Mouse (Mus musculus) cerebellum, adult 2 months (tissue): Measurements from ENCODE around the gene Ifnz.
"Not testable (repeated sequence)": the region's sequence is repeated elsewhere in the genome, so short reads cannot be mapped to it uniquely, and the experiment has no call there.

ENCODE experiments used
- CTCF ChIP-seq: fragments of 200-500 bp; IDR thresholded peaks from 2 replicates; pipeline ENCODE4 v1.5.1; 2011; ENCODE audit warnings: low read depth, mild to moderate bottlenecking, control low read depth, low read length, moderate library complexity, borderline replicate concordance; ENCODE audit not compliant: insufficient read depth
- POLR2A ChIP-seq: fragments of 200-500 bp; IDR thresholded peaks from 2 replicates; pipeline ENCODE4 v1.6.1; 2011; ENCODE audit warnings: low read length, control low read depth, borderline replicate concordance; ENCODE audit not compliant: insufficient read depth

DNA sequence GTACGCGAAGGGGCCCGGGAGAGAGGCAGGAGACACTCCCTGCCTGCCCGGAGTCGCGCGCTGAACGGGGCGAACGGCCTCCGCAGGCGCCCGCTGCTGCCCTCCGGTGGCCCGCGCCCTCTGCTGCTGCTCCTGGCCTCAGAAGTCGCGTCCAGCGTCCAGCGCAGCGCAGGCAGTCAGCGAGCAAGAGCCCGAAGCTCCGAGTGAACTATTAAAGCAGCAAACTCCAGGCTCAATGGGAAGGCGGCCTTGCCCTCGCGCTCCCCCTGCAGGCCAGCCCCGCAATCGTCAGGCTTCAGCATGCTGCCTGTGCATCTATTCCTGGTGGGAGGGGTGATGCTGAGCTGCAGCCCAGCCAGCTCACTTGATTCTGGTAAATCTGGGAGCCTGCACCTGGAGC lies 21.0 kb downstream of the Ifnz start, which contains the start of gene Gm13287:
- TF ChIP-seq CTCF, POLR2A: not testable (repeated sequence)
